Mouse (Mus musculus) gastrocnemius, postnatal 25 days (tissue): ENCODE measurements around the gene Slc35c2. TPM values are rescaled to one million over a fixed set of nuclear protein-coding genes. Genes with fewer than 3 reads are reported as not detected.

Experiments used
- DNase-seq: peaks from one replicate; pipeline ENCODE4 v3.0.0; 2022
- long read RNA-seq, 2 experiments: library from polyadenylated mRNA; stranded (forward); transcript quantifications; one replicate each; pipeline ENCODE4 v2.0.0; 2021
- total RNA-seq, 2 experiments: library from RNA; stranded (reverse); gene quantifications; 1 replicate in 1 of 2; 2 replicates in 1 of 2; pipeline ENCODE4 v1.2.3; 2021

The Slc35c2 gene
- 10 to 100 TPM; 16.0 to 17.0 TPM for total RNA-seq
- long read RNA-seq, experiment 1, partial matches to known transcripts = 4 of 14 reads
- long read RNA-seq, experiment 1, other reads (novel, unspliced or antisense) = 6 of 14 reads
- long read RNA-seq, experiment 2, transcript Slc35c2-204 (10 exons, 2,008 nt) = major isoform, 8 of 35 reads
- long read RNA-seq, experiment 2, partial matches to known transcripts = 10 of 35 reads
- long read RNA-seq, experiment 2, other reads (novel, unspliced or antisense) = 17 of 35 reads

GRCm38 (mm10) chr2:165287202-165287984 lies at the start of gene Slc35c2:
Slc35c2 (minus strand) TSS chr2:165287869.
- peak; percentile 86 for DNase-seq

GRCm38 (mm10) chr2:165337191-165337590 lies 49.5 kb upstream of the Slc35c2 start:
- DNase-seq = no peak

- DNase-seq = no peak
Measured at GRCm38 (mm10) chr2:165332610-165333210, 45.0 kb upstream of the Slc35c2 start.

- no peak for DNase-seq
Measured at GRCm38 (mm10) chr2:165329703-165330102, 42.0 kb upstream of the Slc35c2 start.

GRCm38 (mm10) chr2:165328746-165329145 lies 41.1 kb upstream of the Slc35c2 start:
- DNase-seq = no peak

- DNase-seq = no peak
Measured at GRCm38 (mm10) chr2:165327386-165327785, 39.7 kb upstream of the Slc35c2 start.

GRCm38 (mm10) chr2:165326304-165327190 lies 38.9 kb upstream of the Slc35c2 start, which contains the start of gene Elmo2:
Elmo2 (minus strand) TSS chr2:165326479.
- DNase-seq = peak; percentile 97

- no peak for DNase-seq
Measured at GRCm38 (mm10) chr2:165325521-165326303, 38.0 kb upstream of the Slc35c2 start.

- DNase-seq = no peak
Measured at GRCm38 (mm10) chr2:165323928-165324327, 36.3 kb upstream of the Slc35c2 start.

GRCm38 (mm10) chr2:165323484-165323883 lies 35.8 kb upstream of the Slc35c2 start:
- DNase-seq = no peak

GRCm38 (mm10) chr2:165321981-165322735 lies 34.5 kb upstream of the Slc35c2 start:
- no peak for DNase-seq

- peak; percentile 70 for DNase-seq
Measured at GRCm38 (mm10) chr2:165321381-165321888, 33.8 kb upstream of the Slc35c2 start.

GRCm38 (mm10) chr2:165320531-165321150 lies 33.0 kb upstream of the Slc35c2 start:
- peak; percentile 35 for DNase-seq

GRCm38 (mm10) chr2:165319503-165319902 lies 31.8 kb upstream of the Slc35c2 start:
- DNase-seq = no peak

GRCm38 (mm10) chr2:165318941-165319340 lies 31.3 kb upstream of the Slc35c2 start:
- DNase-seq = no peak

GRCm38 (mm10) chr2:165317621-165318263 lies 30.1 kb upstream of the Slc35c2 start:
- no peak for DNase-seq

GRCm38 (mm10) chr2:165316837-165317473 lies 29.3 kb upstream of the Slc35c2 start:
- peak; percentile 32 for DNase-seq

GRCm38 (mm10) chr2:165316204-165316603 lies 28.5 kb upstream of the Slc35c2 start:
- DNase-seq = no peak

GRCm38 (mm10) chr2:165314197-165314596 lies 26.5 kb upstream of the Slc35c2 start:
- DNase-seq = no peak
